Mouse (Mus musculus): ENCODE results near the gene Itk.

Gene Itk

GRCm38 (mm10) chr11:46276778-46277177, 112.5 kb downstream of the Itk start:
- no peak for DNase-seq (ENCODE audit: low read depth, low spot score)

DNA sequence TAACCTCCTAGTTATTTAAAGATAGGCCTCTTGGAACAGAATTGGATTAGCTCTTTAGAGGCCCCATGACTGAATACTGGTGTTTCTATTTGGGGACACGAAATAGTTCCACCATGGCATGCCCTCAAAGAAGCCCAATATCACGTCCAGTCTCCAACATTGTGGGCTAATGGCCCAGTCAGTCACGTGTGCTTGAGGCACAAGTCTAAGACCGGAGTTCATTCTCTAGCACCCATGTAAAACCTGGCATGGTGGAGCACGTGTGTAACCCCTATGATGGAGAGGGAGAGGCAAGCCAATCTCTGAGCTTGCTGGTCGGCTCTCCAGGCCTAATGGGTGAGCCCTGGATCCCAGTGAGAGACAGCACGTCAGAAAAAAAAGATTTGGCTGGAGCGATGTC, 113.1 kb downstream of the Itk start:
- DNase-seq (ENCODE audit: low read depth, low spot score): no peak

- DNase-seq (ENCODE audit: low read depth, low spot score): peak; percentile 49
Measured at GRCm38 (mm10) chr11:46275302-46275701, 114.0 kb downstream of the Itk start.

Data from retina, adult 2 months (tissue).